Mouse (Mus musculus) erythroid progenitor cell, adult 5-6 weeks (primary cell): ENCODE measurements around the gene Amotl2. TPM values are rescaled to one million over a fixed set of nuclear protein-coding genes. Genes with fewer than 3 reads are reported as not detected.

Source experiments
- ATAC-seq: replicated peaks from 2 replicates; pipeline ENCODE4 v1.8.0; 2016; ENCODE audit warnings: moderate number of reproducible peaks, mild to moderate bottlenecking, moderate TSS enrichment, inconsistent platforms; ENCODE audit not compliant: poor library complexity, low FRiP score, severe bottlenecking
- total RNA-seq, 2 experiments: library from RNA; stranded (forward) in 1 of 2; stranded (reverse) in 1 of 2; fragments of 150-400 nt in 1 of 2; fragments of 186-747, 209-891 nt in 1 of 2; gene quantifications; 2 replicates each; pipeline versions ENCODE4 v1.2.3 to v1.2.4; 2015 to 2017; ENCODE audit warnings: low replicate concordance in 2 of 2

Amotl2 gene
- total RNA-seq, 2 experiments from 2014 or later = 11.4 TPM; not detected in 1

DNA sequence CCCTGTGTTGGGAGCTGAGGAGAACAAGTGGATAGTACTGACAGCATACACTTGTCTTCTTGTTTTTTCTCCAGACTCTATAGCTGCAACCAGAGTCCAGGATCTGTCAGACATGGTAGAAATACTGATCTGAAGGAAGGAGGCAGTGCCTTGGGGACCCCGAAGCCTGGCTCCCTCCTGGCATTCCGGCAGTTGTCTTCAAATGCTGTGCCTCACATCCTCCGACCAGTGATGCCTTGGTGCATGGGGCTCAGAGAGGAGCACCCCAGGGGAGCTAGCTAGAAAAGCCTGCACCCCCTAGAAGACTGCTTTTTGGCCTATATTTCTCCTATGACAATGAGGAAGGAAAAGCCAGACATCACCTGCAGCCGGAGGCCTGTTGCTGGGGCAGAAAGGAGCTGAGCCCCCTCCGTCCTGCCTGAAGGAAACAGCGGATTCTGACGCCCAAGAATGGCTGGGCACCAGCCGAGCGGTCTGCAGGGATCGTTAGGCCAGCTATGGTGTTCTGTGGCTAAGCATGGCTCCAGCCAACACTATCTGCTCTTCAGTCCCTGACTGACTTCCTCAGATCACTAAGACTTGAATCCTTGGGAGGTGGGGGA is 15.2 kb downstream of the Amotl2 start:
- no peak for ATAC-seq

DNA sequence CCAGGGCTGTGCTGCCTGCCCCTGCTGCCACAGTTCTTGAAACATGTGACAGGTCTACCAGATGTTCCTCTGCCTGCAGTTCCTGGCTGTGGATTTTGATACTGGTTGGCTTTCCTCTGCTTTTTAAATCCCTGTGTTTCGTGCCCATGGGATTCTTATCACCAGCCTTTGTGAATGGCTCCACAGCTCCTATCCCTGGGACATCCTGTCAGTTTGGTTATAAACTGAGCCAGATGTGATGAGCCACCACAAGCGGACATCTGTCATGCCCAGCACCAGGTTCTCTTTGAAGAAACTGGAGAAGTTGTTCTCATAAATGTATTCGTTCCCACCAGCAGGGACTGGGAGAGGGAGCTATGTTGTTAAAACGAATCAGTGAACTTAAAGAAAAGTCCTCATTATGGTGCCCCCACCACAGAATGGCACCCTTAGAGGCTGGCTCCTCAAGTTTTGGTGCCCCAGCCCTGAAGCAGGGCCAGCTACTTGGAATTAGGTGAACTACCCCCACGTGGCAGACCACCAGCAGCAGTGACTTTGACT is 15.9 kb downstream of the Amotl2 start:
- ATAC-seq = no peak

DNA sequence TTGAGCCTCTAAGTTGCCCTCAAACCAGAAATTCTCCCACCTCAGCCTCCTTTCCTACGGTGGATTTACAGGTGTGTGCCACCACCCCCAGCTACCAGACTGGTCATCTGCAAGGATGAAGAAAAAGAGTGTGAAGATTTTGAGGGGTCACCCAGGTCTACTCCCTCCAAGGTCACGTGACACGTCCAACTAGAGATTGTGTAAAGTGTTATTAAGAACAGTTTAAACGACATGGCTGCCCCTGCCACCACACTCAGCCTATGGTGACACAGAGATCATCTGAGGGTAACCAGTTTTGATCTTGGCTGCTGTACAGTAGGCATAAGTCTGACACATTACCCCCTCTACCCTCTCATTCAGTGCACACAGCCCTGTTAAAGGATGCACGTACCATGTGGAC is 17.0 kb downstream of the Amotl2 start:
- no peak for ATAC-seq

DNA sequence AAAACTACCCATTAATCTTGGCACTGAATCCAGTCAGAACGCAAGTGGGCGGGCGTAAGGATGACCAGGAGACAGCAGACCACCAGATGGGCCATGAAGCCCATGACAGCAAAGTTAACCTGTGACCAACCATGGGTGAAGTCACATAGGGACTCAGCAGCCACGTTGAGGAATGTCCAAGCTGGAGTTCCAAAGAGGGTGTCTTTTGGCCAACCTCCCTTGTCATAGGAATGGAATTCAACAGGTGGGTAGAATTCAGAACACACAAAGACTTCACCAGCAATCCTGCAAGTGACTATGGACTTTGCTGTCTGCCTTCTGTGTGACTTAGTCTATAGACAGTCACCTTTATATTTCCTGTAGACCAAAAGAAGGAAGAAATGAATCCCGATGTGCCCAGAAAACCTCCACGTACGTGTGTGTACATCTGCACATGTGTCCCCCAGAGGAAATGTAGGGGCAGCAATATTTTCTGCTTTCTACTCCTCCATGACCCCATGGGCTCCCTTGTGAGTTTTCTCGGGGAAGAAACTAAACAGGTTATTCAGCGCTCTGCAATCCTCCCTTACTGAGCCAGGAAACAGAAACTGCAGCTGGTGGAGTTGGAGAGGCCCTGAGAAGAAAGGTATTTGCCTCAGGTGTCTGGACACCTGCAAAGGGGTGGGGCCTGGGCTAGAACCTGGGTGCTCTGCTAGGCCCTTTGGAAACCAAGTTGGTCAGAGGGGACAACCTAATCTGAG is 17.7 kb downstream of the Amotl2 start:
- ATAC-seq = no peak

DNA sequence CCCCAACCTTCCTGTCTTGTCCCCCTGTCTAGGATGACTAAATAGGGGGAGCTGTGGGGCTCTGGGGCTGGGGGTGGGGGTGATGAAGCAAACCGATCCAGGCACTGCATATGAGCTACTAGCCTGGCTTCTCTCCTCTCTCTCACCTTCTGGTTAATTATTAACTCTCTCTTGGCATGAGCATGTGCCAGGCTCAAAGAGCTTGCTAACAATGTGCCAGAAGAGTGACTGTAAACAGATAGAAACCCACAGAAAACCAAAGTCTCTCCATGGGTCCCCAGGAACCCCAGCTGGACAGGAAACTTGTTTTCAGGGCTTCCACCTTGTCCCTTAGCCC is 18.2 kb downstream of the Amotl2 start:
- no peak for ATAC-seq

DNA sequence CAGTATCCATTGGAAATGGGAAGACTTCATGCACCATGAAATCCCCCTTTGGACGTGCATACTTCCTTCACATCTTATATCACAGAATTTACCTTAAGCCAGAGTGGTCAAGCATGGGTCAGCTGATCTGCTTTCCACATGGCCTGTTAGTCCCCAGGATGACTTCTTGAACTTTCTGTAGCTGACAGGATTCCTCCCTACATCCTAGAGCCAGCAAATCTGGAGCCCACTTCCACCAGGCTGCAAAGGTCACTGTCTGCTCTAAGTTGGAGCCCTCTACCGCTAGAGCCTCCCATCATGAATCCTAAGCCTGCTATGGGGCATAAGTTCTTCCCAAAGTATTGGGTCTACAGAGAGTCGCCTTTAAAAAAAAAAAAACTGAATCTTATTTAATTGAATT is 18.8 kb downstream of the Amotl2 start:
- ATAC-seq = no peak

DNA sequence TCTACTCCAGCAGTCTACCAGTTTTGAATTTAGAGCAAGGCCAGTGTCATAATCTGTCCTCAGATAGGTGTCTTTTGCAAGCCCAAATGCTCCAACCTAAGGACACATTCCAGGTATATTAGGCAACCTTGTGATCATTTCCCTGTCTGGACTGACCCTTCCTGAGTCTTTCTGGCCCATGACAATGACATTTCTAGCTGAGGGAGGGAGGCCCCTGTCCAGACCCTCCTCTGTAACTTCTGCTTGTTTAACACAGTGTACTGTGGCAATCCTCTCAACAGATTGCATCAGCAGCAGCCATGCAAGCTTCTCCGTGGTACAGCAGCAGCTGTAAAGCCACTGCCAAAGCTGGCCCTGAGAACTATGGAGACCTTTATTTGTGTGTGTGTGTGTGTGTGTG is 19.5 kb downstream of the Amotl2 start:
- ATAC-seq = no peak

DNA sequence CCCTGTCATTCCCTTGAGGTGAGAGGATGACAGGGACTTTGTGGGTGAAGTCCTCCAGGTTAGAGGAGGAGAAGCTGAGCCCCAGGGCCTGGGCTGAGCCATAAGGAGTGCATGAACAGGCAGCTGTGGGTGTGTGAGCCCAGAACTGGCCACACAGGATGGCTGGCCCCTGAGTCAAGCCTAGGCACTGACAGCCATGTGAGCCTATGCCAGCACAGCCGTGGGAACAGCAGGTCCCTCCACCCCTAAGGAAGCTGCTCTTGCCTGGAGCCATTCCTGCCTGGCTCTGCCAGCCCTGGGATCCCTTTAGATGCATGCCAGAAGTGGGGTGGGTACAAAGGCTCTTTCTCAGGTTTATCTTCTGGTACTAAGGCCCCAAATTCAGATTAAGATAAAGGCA is 20.9 kb downstream of the Amotl2 start:
- no peak for ATAC-seq

DNA sequence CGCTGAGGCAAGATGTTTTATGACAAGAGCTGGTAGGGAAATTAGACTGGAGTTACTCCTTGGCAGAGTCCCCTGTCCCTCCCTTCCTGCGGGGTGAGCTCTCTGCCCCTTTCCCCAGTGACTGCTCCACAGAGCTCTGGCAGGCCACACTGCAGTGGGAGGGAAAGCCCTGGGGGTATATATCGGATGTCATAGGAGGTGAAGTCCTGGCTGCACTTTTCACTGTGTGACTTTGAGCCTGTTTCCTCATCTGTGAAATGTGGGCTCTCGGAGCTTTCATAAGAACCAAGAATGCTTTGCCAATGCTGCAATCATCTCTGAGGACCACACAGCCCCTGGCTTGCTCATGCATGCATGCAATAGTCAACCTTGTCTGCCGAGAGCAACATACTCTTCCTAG is 30.3 kb downstream of the Amotl2 start:
- no peak for ATAC-seq

DNA sequence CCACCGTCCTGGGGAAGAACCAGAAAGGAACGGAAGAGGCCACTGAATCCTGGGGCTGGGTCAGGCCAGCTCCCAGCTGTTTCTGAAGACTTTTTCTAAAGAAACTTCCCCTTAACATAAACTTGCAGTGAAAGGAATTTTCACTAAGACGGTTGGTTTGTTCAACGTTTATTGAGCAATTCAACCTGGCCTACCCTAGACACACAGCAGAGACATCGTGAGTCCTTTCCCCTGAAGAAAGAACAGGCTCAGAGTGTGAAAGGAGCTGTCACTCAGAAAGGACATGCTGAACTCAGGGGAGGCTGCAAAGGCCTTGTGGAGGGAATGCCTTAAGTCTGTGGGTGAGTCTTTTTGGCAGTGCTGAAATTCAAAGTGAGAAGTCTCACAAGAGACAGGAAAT is 31.4 kb downstream of the Amotl2 start:
- no peak for ATAC-seq

DNA sequence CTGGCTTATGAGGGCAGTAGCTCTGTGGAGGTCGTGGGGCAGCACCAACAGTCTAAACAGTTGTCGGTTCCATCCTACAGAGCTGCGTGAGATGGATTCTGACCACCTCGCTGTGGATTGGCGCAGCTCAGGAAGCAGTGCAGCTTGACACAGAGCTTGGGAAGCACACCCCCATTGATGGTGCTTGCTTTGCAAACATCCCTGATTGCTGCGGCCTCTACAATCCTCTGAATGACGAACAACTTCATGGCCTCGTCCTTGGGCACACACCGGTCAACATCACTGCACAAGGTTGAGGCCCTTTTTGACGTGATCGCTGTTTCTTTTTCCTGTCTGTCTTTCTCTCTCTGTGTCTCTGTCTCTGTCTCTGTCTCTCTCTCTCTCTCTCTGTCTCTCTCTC is 32.7 kb downstream of the Amotl2 start:
- ATAC-seq = no peak

DNA sequence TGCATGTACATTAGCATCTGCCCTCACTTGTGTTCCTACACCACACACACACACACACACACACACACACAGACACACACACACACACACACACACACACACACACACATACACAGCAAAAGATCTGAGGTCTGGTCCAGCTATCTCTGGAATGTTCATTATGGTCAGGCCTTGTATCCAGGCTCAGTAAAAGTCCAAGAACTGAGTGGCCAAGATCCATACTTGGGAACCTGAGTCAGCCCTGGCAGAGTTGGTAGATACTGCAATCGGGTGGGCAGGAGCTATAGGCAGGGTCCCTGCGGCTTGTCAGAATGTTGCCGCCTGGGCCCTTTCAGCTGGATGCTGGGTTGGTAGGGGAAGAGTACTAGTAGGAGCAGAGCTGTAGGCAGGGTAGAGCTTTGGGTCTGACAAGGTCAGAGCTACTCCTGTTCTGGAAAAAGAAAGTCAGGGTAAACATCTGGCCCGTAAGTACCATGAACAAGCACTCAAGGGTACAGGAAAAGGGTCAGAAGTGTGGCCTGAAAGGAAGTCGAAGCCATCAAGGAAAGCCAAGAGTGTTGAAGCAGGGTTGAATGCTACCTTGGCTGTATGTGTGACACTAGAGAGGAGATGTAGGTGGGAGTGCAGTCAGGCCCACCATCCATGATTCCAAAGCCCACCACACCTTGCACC is 35.3 kb downstream of the Amotl2 start:
- no peak for ATAC-seq

DNA sequence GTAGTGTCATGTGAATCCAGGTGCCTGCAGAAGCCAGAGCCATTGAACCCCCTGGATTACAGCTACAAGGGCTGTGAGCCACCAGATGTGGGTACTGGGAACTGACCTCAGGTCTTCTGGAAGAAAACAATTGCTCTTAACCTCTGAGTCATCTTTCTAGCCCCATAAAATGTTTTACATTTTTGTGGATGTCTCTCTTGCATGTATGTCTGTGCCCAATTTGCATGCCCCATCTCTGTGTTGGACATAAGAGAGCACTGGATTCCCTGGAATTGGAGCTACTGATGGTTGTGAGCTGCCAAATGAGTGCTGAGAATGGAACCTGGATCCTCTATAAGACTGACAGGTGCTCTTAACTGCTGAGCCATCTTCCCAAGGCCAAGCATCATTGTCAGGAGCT is 36.8 kb downstream of the Amotl2 start:
- no peak for ATAC-seq

DNA sequence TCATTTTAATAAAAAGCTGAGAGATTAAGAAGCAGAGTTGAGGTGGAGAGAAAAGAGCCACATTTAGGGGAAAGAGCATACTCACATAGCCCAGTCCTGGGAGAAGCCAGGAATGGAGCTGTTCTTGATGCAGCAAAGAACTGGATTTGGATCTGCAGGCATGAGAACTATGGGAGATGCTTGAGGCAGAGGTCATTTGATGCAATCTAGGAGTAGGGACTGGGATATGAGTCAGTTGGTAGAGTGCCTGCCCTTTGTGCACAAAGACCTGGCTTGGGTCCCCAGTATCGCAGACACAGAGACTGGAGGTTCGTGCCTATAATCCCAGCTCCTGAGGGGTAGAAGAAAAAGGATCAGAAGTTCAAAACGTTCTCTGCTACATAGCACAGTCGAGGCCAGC is 38.7 kb downstream of the Amotl2 start:
- no peak for ATAC-seq

DNA sequence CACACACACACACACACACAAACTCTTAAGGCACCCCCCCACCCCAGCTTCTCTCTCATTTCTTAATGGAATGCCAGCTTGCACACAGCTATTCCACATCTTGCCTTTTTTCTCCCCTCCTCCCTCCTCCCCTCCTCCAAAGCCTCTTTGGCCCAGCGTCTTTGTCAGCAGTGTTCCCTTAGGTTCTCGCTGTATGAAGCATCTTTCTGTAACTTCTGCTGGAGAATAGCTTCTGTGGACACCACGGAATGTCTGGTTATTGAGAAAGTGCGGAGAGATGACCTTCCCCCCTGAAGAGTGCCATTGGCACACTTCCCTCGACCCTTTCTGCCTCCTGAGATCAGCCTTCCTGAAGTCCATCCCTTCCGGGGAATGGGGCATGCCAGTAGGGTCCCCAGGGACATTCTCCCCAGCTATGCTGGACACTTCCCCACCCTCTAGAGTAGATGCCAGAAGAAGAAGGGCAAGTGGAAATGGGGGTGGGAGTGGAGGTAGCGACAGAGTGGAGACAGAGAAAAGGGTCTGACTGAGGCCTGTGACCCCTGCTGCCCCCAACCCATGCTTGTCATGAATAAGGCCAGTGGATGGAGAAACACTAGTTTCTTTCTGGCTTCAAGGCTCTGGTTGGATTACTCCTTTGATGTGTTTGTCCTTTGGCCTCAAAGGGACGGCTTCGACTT is 39.3 kb downstream of the Amotl2 start:
- ATAC-seq = no peak

DNA sequence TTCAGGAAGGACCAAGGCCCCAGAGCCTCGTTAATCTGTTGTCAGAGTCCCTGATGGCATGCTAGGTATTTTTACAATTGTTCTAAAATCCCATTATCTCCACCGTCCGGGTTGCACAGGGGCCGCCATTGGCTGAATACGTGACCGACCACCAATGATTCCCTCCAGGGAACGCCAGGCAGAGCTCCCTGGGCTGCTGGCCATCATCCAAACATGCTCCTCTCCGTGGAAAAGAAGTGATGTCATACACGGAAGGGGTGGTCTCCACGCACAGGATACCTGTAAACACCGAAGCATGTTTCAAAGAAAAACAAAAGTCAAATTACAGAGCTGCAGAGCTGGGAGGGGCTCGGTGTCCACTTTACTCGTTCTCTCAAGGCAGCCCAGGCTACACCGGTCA is 39.9 kb downstream of the Amotl2 start:
- no peak for ATAC-seq

DNA sequence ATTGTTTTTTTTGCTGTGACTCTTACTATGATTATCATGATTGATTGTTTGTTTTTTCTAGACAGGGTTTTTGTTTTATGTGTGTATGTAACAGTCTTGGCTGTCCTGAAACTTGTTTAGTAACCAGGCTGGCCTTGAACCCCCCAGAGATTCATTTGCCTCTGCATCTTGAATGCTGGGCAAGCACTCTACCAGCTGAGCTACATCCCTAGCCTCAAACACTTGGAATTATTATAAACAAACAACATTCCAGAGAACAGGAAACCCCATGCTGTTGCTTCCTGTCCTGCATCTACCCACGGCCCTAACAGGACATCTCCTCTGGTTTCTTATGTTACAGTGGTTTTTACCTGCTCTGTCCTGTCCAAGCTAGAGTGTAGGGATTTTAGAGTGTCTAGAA is 42.4 kb downstream of the Amotl2 start:
- ATAC-seq = no peak

DNA sequence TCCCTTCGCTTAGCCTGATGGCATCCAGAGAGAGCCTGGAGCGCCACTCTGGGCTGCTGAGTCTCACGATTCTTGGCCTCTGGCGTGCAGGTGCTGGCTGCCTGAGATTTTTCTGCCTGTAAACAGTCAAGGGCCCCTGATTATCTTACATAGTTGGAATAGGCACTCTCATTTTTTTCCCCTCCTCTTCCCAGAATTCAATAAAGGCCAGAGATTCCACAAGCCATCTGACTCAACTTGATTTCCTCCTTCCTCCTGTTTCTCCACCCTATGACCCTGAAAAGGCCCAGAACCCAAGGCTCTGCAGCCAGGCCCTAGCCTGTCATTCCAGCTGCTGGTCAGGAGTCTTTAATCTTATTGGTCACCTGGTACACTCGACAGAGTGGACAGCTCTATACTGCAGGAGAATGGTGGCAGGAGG is 43.1 kb downstream of the Amotl2 start:
- ATAC-seq = no peak

DNA sequence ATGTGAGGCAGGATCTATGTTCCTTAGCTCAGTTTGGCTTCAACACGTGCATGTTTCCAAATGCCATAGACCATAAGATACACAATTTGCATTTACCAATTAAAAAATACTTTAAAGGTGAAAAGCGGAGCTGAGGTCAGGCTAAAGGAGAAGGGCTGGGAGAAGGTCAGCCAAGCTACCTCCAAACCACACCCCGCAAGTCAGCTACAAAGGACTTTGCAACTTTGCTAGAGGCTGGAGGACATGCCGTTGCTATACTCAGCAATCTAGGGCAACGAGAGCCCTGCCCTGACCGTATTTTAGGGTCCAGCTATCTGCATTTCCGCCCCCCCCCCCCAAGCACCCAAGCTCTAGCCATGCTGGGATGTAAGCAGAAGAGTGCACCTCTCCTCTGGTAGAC is 45.1 kb downstream of the Amotl2 start:
- ATAC-seq = no peak

DNA sequence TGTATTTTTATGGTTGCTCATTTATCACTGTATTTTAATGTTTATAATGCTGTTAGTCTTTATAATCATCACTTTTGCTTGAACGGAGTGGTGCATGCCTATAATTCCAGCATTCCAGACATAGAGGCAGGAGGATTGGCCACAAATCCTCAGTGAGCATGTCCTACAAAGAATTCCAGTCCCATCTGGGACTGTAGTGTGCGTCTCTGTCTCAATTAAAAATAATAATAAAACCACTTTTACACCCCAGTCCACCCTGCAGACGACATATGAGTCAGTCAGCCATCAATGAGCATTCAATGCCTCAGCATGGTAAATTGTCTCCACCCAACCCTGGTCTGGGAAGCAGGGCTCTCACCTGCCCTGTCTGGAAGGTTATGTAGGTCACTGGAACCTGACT is 46.4 kb downstream of the Amotl2 start:
- no peak for ATAC-seq

DNA sequence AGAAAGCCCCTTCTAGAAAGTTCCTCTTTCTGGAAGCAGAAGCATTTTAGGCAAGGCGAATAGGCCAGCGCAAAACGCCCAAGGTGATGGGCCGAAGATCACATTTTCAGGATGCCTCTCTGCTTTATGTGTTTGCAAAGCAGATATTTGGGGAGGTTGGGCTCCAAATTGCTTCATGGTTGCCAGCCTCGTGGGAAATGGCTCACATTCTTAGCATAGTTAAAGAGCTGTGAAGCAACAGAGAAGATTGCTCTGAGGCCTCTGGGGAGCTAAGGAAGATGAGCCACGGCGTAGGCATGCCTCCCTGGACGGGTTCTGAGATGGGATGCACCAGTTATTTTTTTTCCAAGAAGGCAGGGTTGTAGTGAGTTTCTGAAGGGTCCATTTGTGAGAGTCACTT is 47.0 kb downstream of the Amotl2 start:
- no peak for ATAC-seq
